Mouse (Mus musculus): ENCODE data around the gene Nr1h4. TPM values are rescaled to one million over a fixed set of nuclear protein-coding genes. Genes with fewer than 3 reads are reported as not detected.

Nr1h4 gene
- polyA plus RNA-seq, 1 experiment from 2014 or later, result 0.15 TPM

DNA sequence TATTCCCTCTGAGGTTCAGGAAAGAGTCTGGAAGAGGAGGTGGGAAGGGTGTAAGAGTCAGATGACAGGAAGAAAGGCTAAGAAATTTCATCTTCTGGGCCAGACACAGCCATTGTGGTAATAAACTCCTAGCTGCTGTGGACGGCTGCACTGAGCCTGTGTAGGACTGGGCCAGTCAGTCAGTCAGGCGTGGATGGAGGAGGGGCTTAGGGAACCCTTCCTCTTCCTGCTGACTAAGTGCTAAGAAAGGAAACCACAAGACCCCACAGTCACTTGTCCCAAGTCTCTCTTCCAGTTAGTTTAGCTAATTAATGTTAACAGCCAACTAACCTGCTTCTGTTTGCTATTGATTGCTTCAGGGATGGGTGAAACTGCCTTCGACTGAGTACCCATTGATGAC lies 117.9 kb downstream of the Nr1h4 start:
- H3K4me2 ChIP-seq (ENCODE audit: low read length), result no peak overlapping the region
- H3K36me3 ChIP-seq (ENCODE audit: control insufficient read depth, insufficient read depth, low read length), result no peaks in the 10 kb centered on the region
- H3K27ac ChIP-seq (ENCODE audit: low read depth, low read length), result no peak overlapping the region
- no peak overlapping the region for H3K9ac ChIP-seq (ENCODE audit: low read depth, low read length)
- H3K27me3 ChIP-seq (replicated peaks; ENCODE audit: control insufficient read depth, insufficient read depth, low read length), result no peaks in the 10 kb centered on the region
- no peaks in the 10 kb centered on the region for H3K4me1 ChIP-seq (ENCODE audit: control insufficient read depth, insufficient read depth, low read depth, low read length)
- no peak overlapping the region for H3K4me3 ChIP-seq (ENCODE audit: low read length)
- 79% methylated on average over 3 of the region's 3 CpGs for WGBS
- ATAC-seq, result no peak
- H3K9me3 ChIP-seq (ENCODE audit: control insufficient read depth, low read length), result no peaks in the 10 kb centered on the region

DNA sequence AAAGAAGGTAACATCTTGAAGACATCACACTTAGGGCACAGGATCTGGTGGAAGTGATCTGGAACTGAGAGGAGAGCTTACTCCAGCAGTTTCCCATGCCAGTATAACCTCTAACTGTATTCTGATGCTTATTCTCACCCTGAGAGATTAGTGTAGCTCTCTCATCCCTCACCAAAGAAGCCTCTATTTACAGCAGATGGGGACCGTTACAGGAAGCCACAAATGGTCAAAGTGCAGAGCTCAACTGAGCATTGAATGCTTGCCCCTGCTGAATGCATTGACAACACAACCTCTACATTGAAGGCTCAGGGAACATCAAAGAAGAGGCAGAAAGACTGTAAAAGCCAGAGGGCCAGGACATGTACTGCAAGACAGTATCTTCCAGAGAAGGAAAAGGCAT lies 125.8 kb downstream of the Nr1h4 start:
- no peak overlapping the region for H3K4me2 ChIP-seq (ENCODE audit: low read length)
- WGBS, result 57% methylated on average over 1 of the region's 1 CpGs
- no peaks in the 10 kb centered on the region for H3K36me3 ChIP-seq (ENCODE audit: control insufficient read depth, insufficient read depth, low read length)
- ATAC-seq, result no peak
- H3K9me3 ChIP-seq (ENCODE audit: control insufficient read depth, low read length), result no peaks in the 10 kb centered on the region
- H3K4me3 ChIP-seq (ENCODE audit: low read length), result no peak overlapping the region
- no peak overlapping the region for H3K27ac ChIP-seq (ENCODE audit: low read depth, low read length)
- no peak overlapping the region for H3K9ac ChIP-seq (ENCODE audit: low read depth, low read length)
- no peaks in the 10 kb centered on the region for H3K4me1 ChIP-seq (ENCODE audit: control insufficient read depth, insufficient read depth, low read depth, low read length)
- H3K27me3 ChIP-seq (replicated peaks; ENCODE audit: control insufficient read depth, insufficient read depth, low read length), result no peaks in the 10 kb centered on the region

DNA sequence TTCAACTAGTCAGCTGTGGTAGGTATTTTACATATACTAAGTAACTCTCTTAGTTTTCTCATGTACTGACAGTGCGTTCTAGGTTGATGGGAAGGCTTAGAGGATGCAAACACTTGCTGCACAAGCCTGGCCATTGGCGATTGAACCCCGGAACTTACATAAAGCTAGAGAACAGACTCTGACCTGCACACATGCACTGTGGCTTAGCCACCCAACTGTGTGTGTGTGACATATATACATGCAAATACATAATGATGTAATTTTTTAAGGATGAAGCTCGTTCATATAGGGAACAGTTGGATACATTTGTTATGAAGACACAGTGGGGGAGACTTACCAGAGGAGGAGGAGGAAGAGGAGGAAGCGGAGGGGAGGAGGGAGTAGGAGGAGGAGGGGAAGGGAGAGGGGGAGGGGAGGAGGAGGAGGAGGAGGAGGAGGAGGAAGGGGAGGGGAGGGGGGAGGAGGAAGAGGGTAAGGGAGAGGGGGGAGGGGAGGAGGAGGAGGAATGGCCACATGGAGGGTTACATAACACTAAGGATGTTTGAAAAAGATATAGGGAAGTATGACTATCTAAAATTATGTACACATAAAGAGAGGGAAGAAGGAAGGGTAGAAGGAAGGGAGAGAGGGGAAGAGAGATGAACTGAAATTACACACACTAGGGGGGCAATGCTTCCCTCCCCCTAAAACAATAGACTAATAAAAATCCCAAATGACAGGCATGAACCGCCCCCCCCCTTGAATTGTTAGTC lies 126.5 kb downstream of the Nr1h4 start:
- Histone ChIP-seq H3K9ac (ENCODE audit: low read depth, low read length) (no peak overlapping the region), H3K4me2 (ENCODE audit: low read length) (no peak overlapping the region), H3K4me1 (ENCODE audit: control insufficient read depth, insufficient read depth, low read depth, low read length) (no peaks in the 10 kb centered on the region), H3K27me3 (replicated peaks; ENCODE audit: control insufficient read depth, insufficient read depth, low read length) (no peaks in the 10 kb centered on the region), H3K4me3 (ENCODE audit: low read length) (no peak overlapping the region), H3K36me3 (ENCODE audit: control insufficient read depth, insufficient read depth, low read length) (no peaks in the 10 kb centered on the region), H3K9me3 (ENCODE audit: control insufficient read depth, low read length) (no peaks in the 10 kb centered on the region), H3K27ac (ENCODE audit: low read depth, low read length) (no peak overlapping the region)
- 79% methylated on average over 5 of the region's 6 CpGs for WGBS
- no peak for ATAC-seq

DNA sequence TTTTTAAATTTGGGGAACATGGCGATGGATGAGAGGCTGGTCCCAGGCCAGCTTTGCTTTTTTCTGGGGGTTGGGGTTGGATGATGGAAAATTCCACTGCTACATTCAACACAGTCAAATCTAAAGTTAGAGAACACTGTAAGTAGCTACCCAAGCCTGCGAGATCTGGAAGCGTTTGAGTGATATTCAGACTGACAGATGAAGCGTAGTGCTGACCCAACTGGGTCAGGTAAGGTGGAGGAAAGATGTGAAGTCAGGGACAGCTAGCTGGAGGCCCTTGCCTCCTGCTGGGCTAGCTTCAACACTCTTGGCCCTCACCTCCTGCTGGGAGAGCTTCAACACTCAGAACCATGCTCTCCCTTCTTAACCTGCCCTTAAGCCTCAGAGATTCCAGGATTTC lies 128.4 kb downstream of the Nr1h4 start:
- H3K4me1 ChIP-seq (ENCODE audit: control insufficient read depth, insufficient read depth, low read depth, low read length), result no peaks in the 10 kb centered on the region
- no peaks in the 10 kb centered on the region for H3K36me3 ChIP-seq (ENCODE audit: control insufficient read depth, insufficient read depth, low read length)
- H3K27me3 ChIP-seq (replicated peaks; ENCODE audit: control insufficient read depth, insufficient read depth, low read length), result no peaks in the 10 kb centered on the region
- no peak for ATAC-seq
- H3K9me3 ChIP-seq (ENCODE audit: control insufficient read depth, low read length), result no peaks in the 10 kb centered on the region
- no peak overlapping the region for H3K4me2 ChIP-seq (ENCODE audit: low read length)
- WGBS, result 88% methylated on average over 4 of the region's 4 CpGs
- H3K9ac ChIP-seq (ENCODE audit: low read depth, low read length), result no peak overlapping the region
- no peak overlapping the region for H3K4me3 ChIP-seq (ENCODE audit: low read length)
- no peak overlapping the region for H3K27ac ChIP-seq (ENCODE audit: low read depth, low read length)

Other genes with a start within 250 kb of the Nr1h4 start
- gene Ano4, start 188.8 kb downstream of the Nr1h4 start, polyA plus RNA-seq (2015; fragmentation: Nextera tagmentation; extraction: Ambion mirVana), result 10.6 and 11.9 TPM in 2 replicates
- 5.4 and 6.2 TPM in 2 replicates for gene Gas2l3, start 89.6 kb downstream of the Nr1h4 start, polyA plus RNA-seq (2015; fragmentation: Nextera tagmentation; extraction: Ambion mirVana)
- 3.2 and 4.4 TPM in 2 replicates for gene Slc17a8, start 87.7 kb upstream of the Nr1h4 start, polyA plus RNA-seq (2015; fragmentation: Nextera tagmentation; extraction: Ambion mirVana)
- gene Scyl2, start 152.7 kb upstream of the Nr1h4 start, polyA plus RNA-seq (2015; fragmentation: Nextera tagmentation; extraction: Ambion mirVana), result 6.9 and 7.0 TPM in 2 replicates
- 46.5 and 60.1 TPM in 2 replicates for gene Actr6, start 198.7 kb upstream of the Nr1h4 start, polyA plus RNA-seq (2015; fragmentation: Nextera tagmentation; extraction: Ambion mirVana)
- gene Uhrf1bp1l, start 211.4 kb upstream of the Nr1h4 start, polyA plus RNA-seq (2015; fragmentation: Nextera tagmentation; extraction: Ambion mirVana), result 29.9 and 33.8 TPM in 2 replicates

Measured in hindbrain, embryonic 16.5 days (tissue).